Comparison of ENCODE assay signal across 15 mouse cellular contexts in genomic region chr5:150346378-150346777, GRCm38 (mm10).
A peak's percentile ranks its signal among the peaks of the same experiment; 100 is the strongest.
DNase-seq lines count a peak whose midpoint lies in the region; ATAC-seq and TF ChIP-seq lines count a peak whose summit lies in the region.
"Had no signal": no experiment of that assay in that cellular context is flagged by ENCODE, and none has a peak within 500 bp of the region (broad histone marks: within the 10 kb centered on the region; RNA-seq: fewer than 3 reads in every experiment).

No protein-coding gene starts in this region.

- peaks cover 2% of the 10 kb centered on the region; the same call in 1 of the 2 replicates for H3K9me3 ChIP-seq in lung, embryonic 16.5 days (ENCODE audit: control insufficient read depth, low read length)
- H3K9me3 ChIP-seq: embryonic facial prominence, embryonic 12.5 days had no signal

- no peaks in the 10 kb centered on the region for H3K79me2 ChIP-seq in heart, adult 2 months (replicated peaks; ENCODE audit: control insufficient read depth, insufficient read depth, low read length)

- H3K36me3 ChIP-seq in lung, embryonic 16.5 days (ENCODE audit: control insufficient read depth, insufficient read depth, low read length) = no peaks in the 10 kb centered on the region
- H3K36me3 ChIP-seq in heart, adult 2 months (ENCODE audit: control insufficient read depth, insufficient read depth, low read length) = peaks cover 9% of the 10 kb centered on the region
- H3K36me3 ChIP-seq: embryonic facial prominence, embryonic 12.5 days had no signal

- ATAC-seq in lung, embryonic 16.5 days (ENCODE audit: low read depth) = peak; percentile 81
- ATAC-seq: forebrain, embryonic 14.5 days had no signal

- DNase-seq in frontal cortex, adult 2 months (ENCODE audit: extremely low spot score in 1 of 2, low spot score in 1 of 2) = peak; percentile 53 to 71
- no peak for DNase-seq in frontal cortex, postnatal 10 days (ENCODE audit: low spot score in 2 of 2)
- no peak for DNase-seq in lung, adult 18-20 months
- DNase-seq in heart, adult 2 months = no peak
- peak; percentile 14 for DNase-seq in heart, postnatal 4 days
- no peak for DNase-seq in cerebellum, adult 11-12 months
- DNase-seq in B cell, adult 2 months = no peak
- DNase-seq: adrenal gland, postnatal 25 days; cerebellum, adult 8-10 months; kidney, adult 11 months had no signal

- TF ChIP-seq CTCF in heart, adult 2 months (IDR thresholded peaks at IDR 0.05) = no peak

- no peaks in the 10 kb centered on the region; the same call in 1 of the 2 replicates for H3K4me1 ChIP-seq in lung, embryonic 16.5 days (replicated peaks; ENCODE audit: control insufficient read depth, insufficient read depth, low read length)
- peaks cover 2% of the 10 kb centered on the region; the same call in 1 of the 2 replicates for H3K4me1 ChIP-seq in heart, adult 2 months (ENCODE audit: control insufficient read depth, insufficient read depth, low read length)
- H3K4me1 ChIP-seq: midbrain, embryonic 12.5 days had no signal

- intact Hi-C loops in heart, adult 2 months (cut with DNase I) = no loop called here

- no peak overlapping the region for H3K4me2 ChIP-seq in lung, embryonic 16.5 days (ENCODE audit: low read depth, low read length)
- H3K4me2 ChIP-seq: embryonic facial prominence, embryonic 12.5 days; midbrain, embryonic 12.5 days had no signal

- no peaks in the 10 kb centered on the region for H3K27me3 ChIP-seq in lung, embryonic 16.5 days (ENCODE audit: control insufficient read depth, insufficient read depth, low read depth, low read length)
- no peaks in the 10 kb centered on the region for H3K27me3 ChIP-seq in heart, adult 2 months (ENCODE audit: control insufficient read depth, insufficient read depth, low read length)
- H3K27me3 ChIP-seq: embryonic facial prominence, embryonic 12.5 days; midbrain, embryonic 12.5 days had no signal

- H3K9ac ChIP-seq in lung, embryonic 16.5 days (ENCODE audit: low read length) = no peak overlapping the region
- no peak overlapping the region for H3K9ac ChIP-seq in heart, adult 2 months (ENCODE audit: low read depth, low read length)
- H3K9ac ChIP-seq: embryonic facial prominence, embryonic 12.5 days; liver, embryonic 14.5 days; midbrain, embryonic 12.5 days had no signal

- no peak overlapping the region for H3K4me3 ChIP-seq in lung, embryonic 16.5 days (ENCODE audit: low read length)
- no peak overlapping the region for H3K4me3 ChIP-seq in heart, adult 2 months
- H3K4me3 ChIP-seq: embryonic facial prominence, embryonic 12.5 days; midbrain, embryonic 12.5 days had no signal

- TF ChIP-seq POLR2A in heart, adult 2 months (IDR thresholded peaks at IDR 0.05; ENCODE audit: insufficient read depth, low read depth, low read length) = no peak

- 59% methylated on average over 4 of the region's 4 CpGs for WGBS in lung, embryonic 16.5 days
- WGBS in heart, adult 2 months = 33% methylated on average over 4 of the region's 4 CpGs

- no peak overlapping the region for H3K27ac ChIP-seq in lung, embryonic 16.5 days (ENCODE audit: low read length)
- peak overlapping the region; percentile 76 for H3K27ac ChIP-seq in heart, adult 2 months
- H3K27ac ChIP-seq: embryonic facial prominence, embryonic 12.5 days; liver, embryonic 14.5 days; midbrain, embryonic 12.5 days had no signal

- no peak for TF ChIP-seq EP300 in heart, adult 2 months (IDR thresholded peaks at IDR 0.05; ENCODE audit: insufficient read depth, low read depth, low read length)

Comparison
In these comparisons a context has a peak if more than half of its experiments do, and no peak if none do; other contexts are left out.
1. DNase-seq: peak in frontal cortex, adult 2 months (2 of 2) and heart, postnatal 4 days (single experiment); none in frontal cortex, postnatal 10 days (0 of 2), lung, adult 18-20 months (0 of 2), heart, adult 2 months (0 of 2), cerebellum, adult 11-12 months (single experiment) and B cell, adult 2 months (0 of 2).